Mouse (Mus musculus) bone marrow, adult 2 months (tissue): Measurements from ENCODE around the gene Eral1. TPM values are rescaled to one million over a fixed set of nuclear protein-coding genes. Genes with fewer than 3 reads are reported as not detected.
A peak's percentile ranks its signal among the peaks of the same experiment; 100 is the strongest.

ENCODE experiments used
- H3K27ac ChIP-seq: fragments of 200-500 bp; 2 replicates; pipeline ENCODE4 v1.5.1; 2012; ENCODE audit warnings: low read depth, mild to moderate bottlenecking, control low read depth, inconsistent platforms, low read length; ENCODE audit not compliant: control insufficient read depth, poor library complexity, insufficient read depth
- H3K4me1 ChIP-seq: fragments of 200-500 bp; 2 replicates; pipeline ENCODE4 v1.6.1; 2011; ENCODE audit warnings: low read length; ENCODE audit not compliant: control insufficient read depth, insufficient read depth
- H3K4me3 ChIP-seq: fragments of 200-500 bp; replicated peaks from 2 replicates; pipeline ENCODE3; 2011; ENCODE audit warnings: mild to moderate bottlenecking, low read depth, low read length, control low read depth; ENCODE audit not compliant: control insufficient read depth
- CTCF ChIP-seq: fragments of 200-500 bp; IDR thresholded peaks from 2 replicates; pipeline ENCODE4 v1.5.1; 2011; ENCODE audit warnings: low read length, control low read depth; ENCODE audit not compliant: control insufficient read depth, insufficient read depth
- POLR2A ChIP-seq: fragments of 200-500 bp; IDR thresholded peaks from 2 replicates; pipeline ENCODE4 v1.6.1; 2011; ENCODE audit warnings: low read depth, mild to moderate bottlenecking, control low read depth, low read length, borderline replicate concordance; ENCODE audit not compliant: control insufficient read depth
- WGBS: fragments of 180-500 bp; shearing (Covaris S2); methylation state at CpG from one replicate; pipeline ENCODE4 v1.1.7; 2018; 5-methylcytosine and 5-hydroxymethylcytosine counted together
- polyA plus RNA-seq: library from polyadenylated mRNA; stranded (reverse); fragments of >200 nt; gene quantifications from 2 replicates; pipeline ENCODE4 v1.2.4, GENCODE M21; 2011; ENCODE audit warnings: low replicate concordance; ENCODE audit not compliant: missing spikeins, insufficient read depth, insufficient read length

The Eral1 gene
- polyA plus RNA-seq, 1 experiment: 16.3 TPM

- 11% methylated on average over 5 of the region's 5 CpGs for WGBS
- H3K4me3 ChIP-seq: peak overlapping the region; percentile 74
- TF ChIP-seq CTCF (no peak), POLR2A (no peak)
- peaks cover 3% of the 10 kb centered on the region; the same call in 1 of the 2 replicates for H3K4me1 ChIP-seq
- H3K27ac ChIP-seq: peak overlapping the region; percentile 79; the same call in 1 of the 2 replicates
These were observed 35.9 kb upstream of the Eral1 start for GRCm38 (mm10) chr11:78116146-78116410.

- no peak for TF ChIP-seq CTCF
- 0 out of 2 replicates have a peak, but pooled peaks have one; percentile 16 for TF ChIP-seq POLR2A
- Histone ChIP-seq H3K27ac (peak overlapping the region; percentile 79), H3K4me1 (peaks cover 3% of the 10 kb centered on the region; the same call in 1 of the 2 replicates), H3K4me3 (peak overlapping the region; percentile 74)
- 1% methylated on average over 36 of the region's 37 CpGs for WGBS
These were observed 35.4 kb upstream of the Eral1 start for GRCm38 (mm10) chr11:78115367-78116145.

GRCm38 (mm10) chr11:78114676-78115366 lies 34.6 kb upstream of the Eral1 start:
- peak overlapping the region; percentile 79 for H3K27ac ChIP-seq
- peaks cover 3% of the 10 kb centered on the region; the same call in 1 of the 2 replicates for H3K4me1 ChIP-seq
- peak overlapping the region; percentile 74 for H3K4me3 ChIP-seq
- TF ChIP-seq POLR2A: no peak
- TF ChIP-seq CTCF: no peak
- 12% methylated on average over 19 of the region's 19 CpGs for WGBS

GRCm38 (mm10) chr11:78113616-78114015 lies 33.4 kb upstream of the Eral1 start:
- 76% methylated on average over 2 of the region's 2 CpGs for WGBS
- Histone ChIP-seq H3K27ac (no peak overlapping the region), H3K4me3 (no peak overlapping the region), H3K4me1 (peaks cover 3% of the 10 kb centered on the region; the same call in 1 of the 2 replicates)
- TF ChIP-seq POLR2A: no peak
- TF ChIP-seq CTCF: no peak

GRCm38 (mm10) chr11:78104501-78104900 lies 24.3 kb upstream of the Eral1 start:
- TF ChIP-seq CTCF (no peak), POLR2A (no peak)

GRCm38 (mm10) chr11:78102958-78103747 lies 23.0 kb upstream of the Eral1 start:
- H3K27ac ChIP-seq: no peak overlapping the region
- 46% methylated on average over 5 of the region's 5 CpGs for WGBS
- peaks cover 2% of the 10 kb centered on the region; the same call in 1 of the 2 replicates for H3K4me1 ChIP-seq
- TF ChIP-seq POLR2A (no peak), CTCF (no peak)
- H3K4me3 ChIP-seq: no peak overlapping the region

More at GRCm38 (mm10) chr11:78104501-78104900, 24.3 kb upstream of the Eral1 start:
- WGBS: 83% methylated on average over 5 of the region's 5 CpGs
- H3K4me1 ChIP-seq: peaks cover 2% of the 10 kb centered on the region; the same call in 1 of the 2 replicates
- no peak overlapping the region for H3K27ac ChIP-seq
- H3K4me3 ChIP-seq: no peak overlapping the region

- Histone ChIP-seq H3K4me1 (peaks cover 2% of the 10 kb centered on the region; the same call in 1 of the 2 replicates), H3K4me3 (no peak overlapping the region), H3K27ac (no peak overlapping the region)
- no peak for TF ChIP-seq CTCF
- TF ChIP-seq POLR2A: no peak
- 83% methylated on average over 5 of the region's 5 CpGs for WGBS
These were observed 22.0 kb upstream of the Eral1 start for GRCm38 (mm10) chr11:78102142-78102541.
